Mouse (Mus musculus): ENCODE measurements around the gene Vps26c. TPM values are rescaled to one million over a fixed set of nuclear protein-coding genes. Genes with fewer than 3 reads are reported as not detected.

The Vps26c gene
- total RNA-seq (2022), result 10 to 100 TPM in 3 of 4 experiments, 1 to 10 TPM in 1; 8.6 to 12.1 (median 10.2) TPM

DNA sequence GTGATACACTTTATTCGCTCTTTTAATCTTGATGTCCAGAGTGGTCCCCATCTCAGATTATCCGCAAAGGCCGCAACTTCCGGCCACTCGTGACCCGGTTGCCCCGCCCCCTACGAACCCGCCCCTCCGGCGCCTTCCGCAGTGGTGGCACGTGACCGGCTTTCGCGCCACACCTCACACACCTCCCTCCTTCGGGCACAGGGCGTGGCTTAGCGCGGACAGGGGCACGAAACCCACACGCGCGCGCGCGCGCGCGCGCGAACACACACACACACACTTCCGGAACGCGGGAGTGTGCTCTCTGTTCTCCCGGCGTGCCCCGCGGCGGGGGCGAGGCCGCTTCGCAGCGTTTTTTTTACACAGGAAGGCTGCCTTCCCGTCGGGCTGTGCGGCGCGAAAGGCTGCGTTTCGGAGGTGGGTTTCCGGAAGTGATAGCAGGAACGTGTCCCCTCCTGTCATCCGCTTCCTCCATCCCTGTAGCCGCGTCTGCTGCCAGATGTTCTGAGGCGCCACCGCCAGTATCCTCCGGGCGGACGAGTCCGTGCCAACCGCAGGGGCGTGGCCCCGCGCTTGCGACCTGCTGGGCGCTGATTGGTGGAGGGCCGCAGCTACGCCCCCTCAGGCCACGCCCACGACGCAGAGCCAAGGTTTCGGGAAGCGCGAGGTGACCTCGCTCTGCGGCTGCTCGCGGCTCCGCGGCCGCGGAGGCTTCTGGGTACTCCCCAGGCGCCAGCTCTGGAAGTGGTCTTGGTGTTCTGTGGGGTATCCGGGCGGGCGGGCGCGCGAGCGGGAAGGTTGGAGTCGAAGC, at the start of gene Vps26c:
Gene Vps26c, minus strand, starts transcription at position 487 of the 808 bp plus-strand sequence.
- peak; percentile 95 to 98 for DNase-seq (ENCODE audit: low spot score in 2 of 2)

DNA sequence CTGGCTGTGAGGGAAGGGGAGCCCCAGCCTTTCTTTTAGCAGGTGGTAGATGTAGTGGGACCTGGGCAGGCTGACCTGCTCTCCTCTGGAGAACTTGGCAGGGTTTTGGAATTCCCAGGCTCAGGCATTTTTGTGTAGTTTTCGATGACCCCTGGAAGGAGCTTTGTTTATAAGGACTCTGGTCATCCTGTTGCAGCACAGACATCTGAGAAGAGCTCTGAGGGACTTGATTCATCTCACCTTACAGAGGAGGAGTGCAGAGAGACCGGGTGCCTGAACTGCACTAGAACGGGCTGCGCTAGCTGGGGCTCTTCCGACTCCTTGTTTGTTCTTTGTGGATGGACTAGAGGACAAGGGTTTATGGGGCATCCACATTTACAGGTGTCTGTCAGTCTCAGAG, 49.1 kb upstream of the Vps26c start:
- DNase-seq (ENCODE audit: low spot score in 2 of 2), result no peak

DNA sequence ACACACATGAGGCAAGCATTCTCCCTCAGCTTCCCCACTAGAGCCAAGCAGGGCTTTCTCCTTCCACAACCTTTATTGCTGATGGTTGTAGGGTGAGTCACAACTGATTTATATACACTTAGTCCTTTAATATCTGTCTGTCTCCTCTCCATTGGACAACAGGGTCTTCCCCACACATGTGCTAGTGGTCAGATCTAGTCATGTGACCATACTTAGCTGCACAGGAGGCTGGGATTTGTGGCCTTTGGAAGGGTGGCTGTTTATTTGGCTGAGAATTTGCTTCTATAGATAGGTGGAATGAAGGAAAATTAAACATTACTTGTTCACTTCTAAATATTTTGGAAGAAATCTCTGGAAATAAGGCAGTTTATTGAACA, 48.1 kb upstream of the Vps26c start:
- DNase-seq (ENCODE audit: low spot score in 2 of 2), result no peak

DNA sequence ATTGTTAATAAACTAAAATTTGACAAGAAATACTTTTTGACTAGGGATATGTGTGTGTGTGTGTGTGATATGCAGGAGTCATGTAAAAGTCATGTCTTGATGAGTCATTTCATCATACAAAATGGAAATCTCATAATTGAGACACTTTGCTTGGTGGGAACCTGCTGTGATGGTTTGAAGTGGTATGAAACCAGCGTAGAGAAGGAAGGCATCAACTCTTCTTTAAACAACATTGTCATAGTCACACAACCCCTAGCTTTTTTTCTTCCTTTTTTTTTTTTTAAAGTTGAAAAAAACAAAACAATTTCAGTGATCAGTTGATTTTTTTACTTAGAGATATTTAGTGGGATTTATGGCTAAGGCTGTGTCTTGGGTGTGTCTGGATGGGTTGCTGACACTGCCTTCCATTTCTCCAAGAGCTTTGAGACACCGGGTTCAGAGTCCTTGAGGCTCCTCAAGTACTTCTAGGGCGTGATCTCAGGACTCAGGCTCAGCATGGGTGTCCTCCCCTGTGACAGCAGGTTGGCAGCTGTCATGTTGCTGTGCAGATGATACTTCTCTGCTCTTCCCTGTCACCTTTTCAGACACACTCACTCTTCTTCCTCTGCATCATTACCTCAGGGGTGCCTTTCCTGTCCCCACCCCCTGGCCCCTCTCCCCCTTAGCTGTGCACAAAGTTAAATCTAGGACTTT, 47.5 kb upstream of the Vps26c start:
- DNase-seq (ENCODE audit: low spot score in 2 of 2), result no peak

DNA sequence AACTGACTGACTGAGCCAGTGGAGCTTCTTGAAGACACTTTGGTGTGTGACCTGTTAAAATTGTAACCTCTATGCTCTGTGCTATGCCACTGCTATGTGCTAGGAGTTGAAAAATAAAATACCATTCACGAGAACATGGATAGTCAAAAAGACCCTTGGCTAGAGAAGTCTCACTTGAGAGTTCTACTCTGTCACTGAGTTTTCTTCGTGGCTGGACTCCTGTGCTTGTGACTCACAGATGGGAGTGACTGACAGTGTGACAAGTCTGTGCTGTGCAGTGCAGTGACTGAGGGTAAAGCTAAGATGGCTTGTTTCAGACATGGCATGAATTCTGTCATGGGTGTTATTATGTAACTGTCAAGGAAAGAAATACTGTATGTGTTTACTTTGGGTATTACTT, 45.8 kb upstream of the Vps26c start:
- no peak for DNase-seq (ENCODE audit: low spot score in 2 of 2)

DNA sequence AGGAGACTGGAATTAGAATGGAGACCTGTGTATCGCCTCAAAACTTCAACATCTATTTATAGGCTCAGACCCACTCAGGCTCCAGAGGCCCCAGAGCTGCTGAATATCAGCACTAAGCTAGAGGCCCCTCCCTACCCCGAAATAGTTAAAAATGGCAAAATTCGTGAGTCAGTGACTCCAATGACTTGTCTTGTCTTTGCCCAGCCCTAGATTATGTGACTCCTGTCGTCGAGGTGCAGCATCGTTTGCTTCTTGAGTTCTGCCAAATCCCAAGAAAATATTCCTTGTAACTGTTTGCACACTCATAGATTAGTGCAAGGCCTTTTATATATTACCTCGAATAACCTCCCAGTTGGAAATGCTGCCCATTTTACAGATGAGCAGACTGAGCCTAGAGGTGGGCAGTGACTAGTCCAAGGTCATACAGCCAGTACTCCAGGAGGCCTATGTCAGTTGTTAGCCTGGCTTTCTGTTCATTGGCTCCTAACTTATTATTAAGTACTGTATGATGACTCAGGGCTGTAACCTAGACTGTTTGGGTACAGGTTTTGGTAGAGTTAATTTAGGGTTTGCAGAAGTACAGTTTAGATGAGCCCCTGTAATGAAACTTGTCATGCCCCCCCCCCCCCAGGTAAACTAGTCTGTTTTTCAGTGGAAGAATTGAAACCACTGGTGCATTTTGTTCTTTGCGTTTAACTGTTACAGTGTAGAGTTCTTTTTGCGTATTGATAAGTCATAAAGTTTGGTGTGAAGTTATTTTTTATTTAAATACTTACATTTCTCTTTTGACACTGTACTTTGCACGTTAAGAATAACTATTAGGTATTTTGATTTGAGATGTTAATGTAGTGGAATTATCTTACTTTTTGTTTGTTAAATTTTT, 44.7 kb upstream of the Vps26c start:
- DNase-seq (ENCODE audit: low spot score in 2 of 2), result no peak

DNA sequence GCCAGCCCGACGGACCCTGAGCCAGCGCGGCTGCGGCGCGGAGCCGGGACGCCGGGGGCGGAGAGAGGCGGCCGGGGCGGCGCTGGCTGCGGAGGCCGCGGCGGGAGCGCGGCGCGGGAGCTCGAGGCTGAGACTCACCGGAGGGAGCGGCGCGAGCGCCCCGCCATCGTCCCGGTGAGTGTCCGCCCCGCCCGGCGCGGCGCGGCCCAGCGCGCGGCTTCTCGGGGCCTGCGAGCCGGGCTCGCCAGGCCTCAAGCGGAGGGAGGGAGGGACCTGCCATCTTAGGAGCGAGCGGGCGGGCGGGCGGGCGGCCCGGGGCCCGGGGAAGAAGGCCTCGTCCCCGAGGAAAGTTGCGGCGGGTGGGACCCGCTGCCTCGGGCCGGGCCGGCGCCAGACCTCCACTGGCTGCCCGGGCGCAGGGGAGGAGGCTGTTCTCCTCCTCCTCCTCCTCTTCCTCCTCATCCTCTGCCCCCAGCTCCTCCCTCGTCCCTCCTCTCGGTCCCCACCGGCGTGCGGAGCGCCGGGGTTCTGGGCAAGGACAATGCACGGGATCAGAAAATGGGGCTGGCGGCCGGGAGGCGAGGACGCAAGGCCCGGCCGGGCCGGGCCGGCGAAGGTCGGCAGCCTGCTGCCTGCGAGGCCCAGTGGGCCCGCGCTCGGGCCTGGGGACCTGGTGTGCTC, 43.9 kb upstream of the Vps26c start:
- peak; percentile 47 to 48 for DNase-seq (ENCODE audit: low spot score in 2 of 2)

DNA sequence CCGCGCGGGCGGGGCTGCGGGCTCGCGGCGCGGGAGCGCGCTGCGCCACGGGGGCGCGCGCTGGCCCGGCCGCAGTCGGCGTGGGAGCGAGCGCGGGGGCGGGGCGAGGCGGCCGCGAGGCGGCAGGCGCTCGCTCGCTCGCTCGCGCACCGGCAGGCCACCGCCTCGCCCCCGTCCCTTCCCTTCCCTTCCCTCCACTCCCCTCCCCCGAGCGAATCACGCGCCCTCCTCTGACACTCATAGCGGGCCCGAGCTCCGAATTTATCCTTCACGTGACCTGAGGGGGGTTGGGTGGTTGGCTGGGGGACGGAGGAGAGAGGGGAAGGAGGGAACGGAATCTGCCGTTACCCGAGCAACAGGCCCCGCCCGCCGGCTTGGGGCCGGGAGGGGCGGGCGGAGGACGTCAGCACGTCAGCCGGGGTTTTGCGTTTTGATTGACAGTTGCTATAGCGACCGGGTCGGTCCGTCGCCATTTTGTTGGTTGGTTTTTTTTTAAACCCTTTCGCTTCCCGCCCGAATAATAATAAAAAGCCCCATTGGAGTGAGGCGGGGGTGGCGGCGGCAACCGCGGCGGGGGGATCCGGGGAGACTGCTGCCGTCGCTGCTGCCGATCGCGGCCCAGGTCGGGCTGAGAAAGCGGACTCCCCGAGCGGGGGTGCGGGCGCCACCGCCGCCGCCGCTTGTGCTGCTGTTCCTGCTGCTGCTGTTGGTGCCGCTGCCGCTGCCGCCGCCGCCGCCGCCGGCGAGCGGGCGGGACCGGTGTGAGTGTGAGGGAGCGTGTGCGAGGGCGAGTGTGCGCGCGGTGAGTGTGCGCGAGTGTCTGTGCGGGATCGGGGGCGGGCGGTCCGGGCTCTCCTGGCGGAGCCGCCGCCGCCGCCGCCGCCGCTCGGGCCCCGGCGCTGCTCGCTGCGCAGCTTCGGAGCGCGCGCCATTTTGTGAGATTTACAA, 42.9 kb upstream of the Vps26c start, which contains the start of gene Dyrk1a:
Gene Dyrk1a, plus strand, starts transcription at position 782 of the 948 bp plus-strand sequence.
- peak; percentile 97 to 98 for DNase-seq (ENCODE audit: low spot score in 2 of 2)

DNA sequence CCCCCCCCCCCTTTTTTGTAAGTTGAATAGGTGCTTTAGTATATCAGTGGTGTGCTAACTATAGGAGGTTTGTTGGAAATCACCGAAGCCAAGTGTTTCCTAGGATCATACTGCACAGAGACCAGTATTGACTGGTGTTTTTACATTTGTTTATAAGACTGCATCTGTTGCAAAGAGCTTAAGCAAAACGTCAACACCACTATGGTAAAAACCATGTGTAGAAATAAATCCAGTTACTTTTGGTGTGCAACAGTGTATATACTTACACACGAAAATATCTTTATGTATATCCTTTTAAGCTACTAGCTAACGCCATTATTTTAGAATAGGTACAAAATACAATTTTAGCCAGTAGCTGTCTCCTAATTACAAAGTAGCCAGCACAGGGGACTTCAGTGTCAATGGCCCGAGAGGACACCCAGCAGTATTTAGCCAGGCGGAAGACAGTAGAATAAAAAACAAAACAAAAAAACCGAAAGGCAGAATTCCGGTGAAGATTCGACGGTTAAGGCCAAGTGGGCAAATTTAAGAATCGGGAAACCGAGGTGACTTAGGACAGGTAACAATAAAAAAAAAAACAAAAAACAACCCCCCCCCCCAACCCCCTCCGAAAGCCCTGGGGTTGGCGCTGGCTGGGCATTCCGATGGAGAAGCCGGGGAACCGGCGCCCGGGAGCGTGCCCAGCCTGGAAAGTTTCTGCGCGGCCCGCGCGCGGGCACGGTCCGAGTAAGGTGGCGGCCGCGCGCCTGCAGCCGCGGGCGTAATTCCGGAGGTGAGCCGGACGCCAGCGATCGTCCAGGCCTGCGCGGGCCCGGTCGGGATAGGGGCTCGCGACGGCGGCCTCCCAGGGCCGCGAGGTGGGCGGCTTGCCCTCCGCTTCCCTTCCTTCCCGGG, 42.0 kb upstream of the Vps26c start:
- DNase-seq (ENCODE audit: low spot score in 2 of 2), result peak; percentile 69 to 82

DNA sequence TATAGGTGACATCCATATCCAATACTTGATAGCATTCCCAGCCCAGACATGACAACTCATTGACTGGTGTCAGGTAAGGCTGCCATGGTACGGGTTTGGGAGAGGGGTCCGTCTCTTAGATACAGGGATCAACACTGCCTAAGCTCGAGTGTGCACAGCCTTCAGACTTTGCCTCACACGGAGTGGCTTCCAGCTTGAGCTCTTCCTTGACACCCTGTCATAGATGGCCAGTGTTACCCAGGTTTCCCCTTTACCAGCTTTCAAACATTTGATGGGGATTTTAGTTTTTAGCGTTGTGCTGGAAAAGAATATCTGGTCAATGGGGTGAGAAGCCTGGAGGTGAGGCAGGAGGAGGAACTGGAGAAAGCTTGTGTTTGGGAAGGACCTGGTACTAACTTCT, 41.1 kb upstream of the Vps26c start:
- no peak for DNase-seq (ENCODE audit: low spot score in 2 of 2)

DNA sequence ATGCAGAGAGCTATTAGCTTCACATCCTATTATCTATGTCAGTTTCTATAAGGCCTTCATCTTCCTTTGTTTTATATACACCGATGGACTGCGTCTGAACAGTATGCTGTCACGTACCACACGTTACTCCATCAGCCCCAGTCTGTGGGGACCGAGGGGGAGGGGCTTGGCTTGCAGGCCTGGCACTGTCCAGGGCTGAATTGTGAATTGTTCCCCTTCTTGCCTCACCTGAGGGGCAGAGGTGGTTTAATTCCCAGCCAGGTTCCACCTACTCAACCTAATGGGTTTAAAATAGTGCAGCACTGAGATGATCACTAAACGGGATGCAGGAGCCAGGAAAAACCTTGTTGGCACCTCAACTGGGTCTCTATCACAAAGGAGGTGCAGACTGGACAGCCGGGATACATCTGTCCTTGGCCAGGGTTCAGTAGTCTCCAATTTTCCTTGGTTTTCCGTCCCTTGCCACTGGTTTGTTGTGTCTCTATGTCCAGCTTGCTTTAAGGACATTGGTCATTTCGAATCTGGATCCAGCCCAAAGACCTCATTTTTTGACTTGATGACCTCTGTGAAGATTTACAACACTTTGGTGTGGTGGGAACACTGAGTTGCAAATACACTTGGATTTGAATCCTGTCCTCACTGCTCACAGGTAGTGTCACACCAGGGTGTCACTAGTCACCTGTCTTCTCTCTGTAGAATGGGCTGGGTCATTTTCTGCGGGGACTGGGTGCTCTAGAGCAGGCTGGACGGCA, 40.4 kb upstream of the Vps26c start:
- no peak for DNase-seq (ENCODE audit: low spot score in 2 of 2)

DNA sequence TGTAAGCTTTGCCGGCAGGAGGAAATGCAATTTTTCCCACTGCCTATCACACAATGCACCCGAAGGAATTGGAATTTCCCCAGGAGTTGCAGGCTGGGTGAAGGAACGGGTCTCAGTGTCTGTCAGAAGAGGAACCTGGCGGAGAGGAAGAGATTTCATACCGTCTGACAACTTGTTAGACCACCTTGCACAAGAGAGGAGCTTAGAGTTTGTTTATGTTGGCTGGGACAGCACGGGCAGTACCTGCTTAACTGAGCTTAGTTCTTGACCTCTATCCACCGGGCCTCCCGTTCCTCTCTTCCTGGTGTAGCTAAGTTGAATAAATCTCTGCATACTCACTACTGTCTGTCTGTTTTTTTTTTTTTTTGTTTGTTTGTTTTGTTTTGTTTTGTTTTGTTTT, 39.5 kb upstream of the Vps26c start:
- no peak for DNase-seq (ENCODE audit: low spot score in 2 of 2)

DNA sequence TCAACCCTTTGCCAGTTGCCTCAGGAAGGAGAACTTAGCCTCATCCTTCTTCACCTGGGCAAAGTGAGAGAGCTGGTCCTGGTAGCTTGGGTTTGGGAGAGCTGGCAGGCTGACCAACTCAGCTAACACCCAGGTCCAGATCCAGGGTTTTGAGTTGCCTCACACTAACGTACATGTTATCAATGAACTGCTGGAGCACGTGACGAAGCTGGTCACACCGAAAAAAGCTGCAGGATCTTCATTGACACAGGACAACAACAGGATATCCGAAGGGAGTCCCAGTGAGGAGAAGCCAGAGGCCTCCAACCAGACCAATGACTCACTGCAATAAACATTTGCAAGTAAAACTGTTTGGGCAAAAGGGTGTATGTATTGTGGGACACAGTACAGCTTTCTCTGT, 34.0 kb upstream of the Vps26c start:
- DNase-seq (ENCODE audit: low spot score in 2 of 2), result no peak

DNA sequence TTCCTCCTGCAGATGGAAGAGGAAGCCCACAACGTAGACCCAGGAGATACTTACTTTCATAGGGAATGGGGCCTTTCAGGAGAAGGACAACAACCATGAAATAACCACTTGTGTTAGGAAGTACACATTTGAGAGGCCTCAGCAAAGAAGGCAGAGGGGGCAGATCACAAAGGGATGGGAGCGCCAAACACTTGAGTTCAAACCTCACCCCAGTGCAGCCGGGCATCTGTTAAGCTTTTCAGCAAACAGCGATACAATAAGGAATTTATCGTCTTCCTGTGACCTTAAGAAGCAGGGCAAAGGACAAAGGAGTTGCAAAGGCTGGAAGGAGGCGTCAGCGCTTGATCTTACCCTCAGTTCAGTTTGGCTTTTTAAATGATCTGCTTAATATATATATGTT, 33.2 kb upstream of the Vps26c start:
- DNase-seq (ENCODE audit: low spot score in 2 of 2), result no peak

DNA sequence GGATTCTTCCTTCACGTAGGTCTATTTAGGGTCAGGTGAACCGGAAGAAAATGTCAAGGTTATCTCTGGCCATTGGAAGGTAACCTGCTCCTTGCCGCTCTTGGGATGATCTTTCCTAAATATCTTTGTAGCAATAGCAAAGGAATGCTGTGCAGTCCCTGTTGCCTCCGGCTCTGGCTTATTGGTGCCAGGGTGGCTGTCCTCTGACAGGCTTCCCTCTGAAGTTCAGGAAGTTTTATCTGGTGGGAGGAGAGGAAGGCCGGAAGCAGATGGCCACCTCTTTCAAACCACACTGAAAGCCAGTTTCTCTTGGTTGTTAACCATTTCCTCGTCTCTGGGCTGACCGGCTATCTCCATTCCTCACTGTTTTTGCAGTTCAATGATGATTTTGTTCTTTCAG, 32.7 kb upstream of the Vps26c start:
- DNase-seq (ENCODE audit: low spot score in 2 of 2), result no peak

DNA sequence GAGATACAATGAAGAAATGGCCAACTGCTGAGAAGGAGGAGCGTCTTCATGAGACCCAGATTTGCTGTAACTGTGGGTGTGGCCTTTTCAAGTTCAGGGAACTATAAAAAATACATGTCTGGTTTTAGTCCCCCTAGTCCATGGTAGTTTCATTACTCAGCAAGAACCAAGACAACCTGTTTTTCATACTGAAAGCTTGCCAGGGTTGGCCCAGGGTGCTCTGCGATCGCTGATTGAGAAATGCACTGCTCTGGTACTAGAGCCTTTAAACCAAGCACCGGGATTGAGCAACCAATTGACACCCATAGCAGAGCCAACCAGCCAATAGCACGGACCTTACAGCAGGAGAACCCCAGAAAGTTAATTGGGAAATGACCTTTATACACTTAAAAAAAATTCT, 29.6 kb upstream of the Vps26c start:
- no peak for DNase-seq (ENCODE audit: low spot score in 2 of 2)

DNA sequence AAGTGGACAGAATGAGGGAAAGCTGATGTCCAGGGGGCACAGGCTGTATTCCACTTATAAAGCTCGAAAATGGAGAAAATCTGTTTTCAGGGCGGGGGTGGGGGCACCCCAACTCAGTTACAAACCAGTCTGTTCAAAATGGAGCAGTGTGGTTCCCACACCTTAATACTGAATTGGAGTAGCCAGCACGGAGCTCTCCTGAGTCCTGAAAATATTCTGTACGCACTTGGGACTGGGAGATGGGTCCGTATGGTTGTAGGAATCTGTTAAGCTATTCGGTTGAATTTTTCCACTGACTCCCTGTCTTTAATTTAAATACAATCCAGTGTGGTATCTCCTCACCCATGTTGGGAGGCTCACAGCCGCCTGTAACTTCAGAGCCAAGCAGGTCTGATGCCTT, 28.7 kb upstream of the Vps26c start:
- no peak for DNase-seq (ENCODE audit: low spot score in 2 of 2)

DNA sequence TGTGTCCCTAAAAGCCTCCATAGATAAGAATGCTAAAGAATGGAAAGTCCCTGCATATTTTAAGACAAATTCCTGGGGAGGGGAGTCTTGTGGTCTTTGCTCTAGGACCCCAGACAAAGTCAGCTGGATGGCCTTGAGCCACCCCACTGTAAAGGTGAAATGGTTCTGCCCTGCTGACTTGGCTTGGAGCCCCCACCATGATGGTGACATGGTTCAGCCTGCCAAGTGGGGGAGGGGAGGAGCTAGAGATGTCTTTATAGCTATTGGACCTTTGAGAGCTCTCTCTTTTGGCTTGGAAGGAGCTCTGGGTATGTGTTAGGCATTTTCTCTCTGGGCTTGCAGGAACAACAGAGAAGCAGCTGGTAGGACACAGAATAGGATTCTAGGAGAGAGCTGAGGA, 25.3 kb upstream of the Vps26c start:
- no peak for DNase-seq (ENCODE audit: low spot score in 2 of 2)
